Mouse (Mus musculus) intestine, embryonic 15.5 days (tissue): ENCODE measurements around the gene Pde1a. TPM values are rescaled to one million over a fixed set of nuclear protein-coding genes. Genes with fewer than 3 reads are reported as not detected.
"Not testable (repeated sequence)": the region's sequence is repeated elsewhere in the genome, so short reads cannot be mapped to it uniquely, and the experiment has no call there.

Experiments
- ATAC-seq: fragments of 200-750 bp; cut with Nextera tagmentation; 2 replicates; pipeline ENCODE4 v1.8.0; 2017; ENCODE audit warnings: moderate TSS enrichment, moderate library complexity
- H3K27ac ChIP-seq: fragments of 300-500 bp; sonication (generic); 2 replicates; pipeline ENCODE4 v1.5.1; 2015; ENCODE audit warnings: mild to moderate bottlenecking, inconsistent platforms
- H3K27me3 ChIP-seq: fragments of 300-500 bp; sonication (generic); replicated peaks from 2 replicates; pipeline ENCODE4 v1.6.1; 2015; ENCODE audit warnings: inconsistent platforms
- H3K36me3 ChIP-seq: fragments of 300-500 bp; sonication (generic); 2 replicates; pipeline ENCODE4 v1.6.1; 2015; ENCODE audit warnings: inconsistent platforms
- H3K4me1 ChIP-seq: fragments of 300-500 bp; sonication (generic); replicated peaks from 2 replicates; pipeline ENCODE4 v1.6.1; 2015; ENCODE audit warnings: inconsistent platforms
- H3K4me2 ChIP-seq: fragments of 300-500 bp; sonication (generic); replicated peaks from 2 replicates; pipeline ENCODE4 v1.6.1; 2015; ENCODE audit warnings: mild to moderate bottlenecking, inconsistent platforms
- H3K4me3 ChIP-seq: fragments of 300-500 bp; sonication (generic); replicated peaks from 2 replicates; pipeline ENCODE4 v1.5.1; 2015; ENCODE audit warnings: inconsistent platforms
- H3K9ac ChIP-seq: fragments of 300-500 bp; sonication (generic); 2 replicates; pipeline ENCODE4 v1.6.1; 2015; ENCODE audit warnings: inconsistent platforms
- H3K9me3 ChIP-seq: fragments of 300-500 bp; sonication (generic); 2 replicates; pipeline ENCODE4 v1.6.1; 2016; ENCODE audit warnings: inconsistent platforms
- WGBS: fragments of 180-500 bp; shearing (Covaris S2); methylation state at CpG from one replicate; pipeline ENCODE4 v1.1.7; 2015; 5-methylcytosine and 5-hydroxymethylcytosine counted together
- polyA plus RNA-seq: library from polyadenylated mRNA; unstranded; fragments of >200 nt; fragmentation: Nextera tagmentation; extraction: Ambion mirVana; gene quantifications from 2 replicates; pipeline ENCODE4 v1.2.1, GENCODE M21; 2015

Pde1a gene
- polyA plus RNA-seq, 1 experiment from 2014 or later = 40.2 TPM

DNA sequence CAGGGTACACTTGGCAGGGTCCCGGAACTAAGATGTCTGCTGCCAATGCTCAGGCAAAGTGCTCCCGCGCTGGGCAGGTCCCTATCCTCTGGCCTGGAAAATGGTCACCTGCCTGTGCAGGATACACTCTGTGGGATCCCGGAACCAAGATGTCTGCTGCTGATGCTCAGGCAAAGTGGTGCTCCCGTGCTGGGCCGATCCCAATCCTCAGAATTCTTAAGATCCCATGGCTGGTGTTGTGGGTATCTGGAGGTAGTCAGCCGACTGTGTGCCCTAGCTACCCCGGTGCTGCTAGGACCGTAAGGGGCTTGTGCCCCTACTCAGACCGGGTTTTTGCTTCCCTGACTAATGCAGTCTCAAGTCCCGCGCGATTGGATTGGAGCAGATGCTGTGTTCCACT is 281.9 kb downstream of the Pde1a start:
- not testable (repeated sequence) for H3K4me2 ChIP-seq, ATAC-seq, H3K9me3 ChIP-seq, H3K27me3 ChIP-seq, H3K4me3 ChIP-seq, H3K36me3 ChIP-seq, H3K27ac ChIP-seq, H3K9ac ChIP-seq, H3K4me1 ChIP-seq
- 85% methylated on average over 13 of the region's 13 CpGs for WGBS

- no peaks in the 10 kb centered on the region for H3K4me1 ChIP-seq
- WGBS = 41% methylated on average over 5 of the region's 5 CpGs
- H3K9ac ChIP-seq = no peak overlapping the region
- H3K27ac ChIP-seq = no peak overlapping the region
- H3K4me3 ChIP-seq = no peak overlapping the region
- no peak for ATAC-seq
- H3K27me3 ChIP-seq = no peaks in the 10 kb centered on the region
- H3K4me2 ChIP-seq = no peak overlapping the region
- H3K36me3 ChIP-seq = no peaks in the 10 kb centered on the region
- no peaks in the 10 kb centered on the region for H3K9me3 ChIP-seq
Observed at GRCm38 (mm10) chr2:79839513-79839912, 289.7 kb downstream of the Pde1a start.

DNA sequence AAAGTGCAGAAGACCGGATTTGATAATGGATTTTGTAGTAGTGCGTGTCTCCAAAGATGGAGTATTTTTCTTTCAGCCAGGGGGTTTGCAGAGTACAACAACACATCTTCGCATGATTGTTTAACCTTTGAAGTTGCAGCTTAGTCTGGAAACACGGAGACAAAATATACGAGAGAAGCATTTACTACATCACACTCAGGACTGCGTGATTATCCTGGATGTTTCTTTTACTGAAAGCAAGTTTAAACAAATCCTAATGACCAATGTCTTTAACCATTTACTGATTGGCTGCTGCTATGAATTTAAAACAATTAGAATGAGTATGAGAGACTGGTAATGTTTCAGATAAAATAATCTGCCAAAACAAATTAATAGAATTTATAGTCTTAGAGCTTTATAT is 290.2 kb downstream of the Pde1a start:
- no peak overlapping the region for H3K9ac ChIP-seq
- no peak overlapping the region for H3K4me2 ChIP-seq
- H3K27me3 ChIP-seq = no peaks in the 10 kb centered on the region
- H3K9me3 ChIP-seq = no peaks in the 10 kb centered on the region
- WGBS = 45% methylated on average over 6 of the region's 6 CpGs
- H3K27ac ChIP-seq = no peak overlapping the region
- H3K4me3 ChIP-seq = no peak overlapping the region
- H3K4me1 ChIP-seq = no peaks in the 10 kb centered on the region
- no peak for ATAC-seq
- no peaks in the 10 kb centered on the region for H3K36me3 ChIP-seq

GRCm38 (mm10) chr2:79825853-79826252 is 303.4 kb downstream of the Pde1a start:
- H3K36me3 ChIP-seq = no peaks in the 10 kb centered on the region
- ATAC-seq = no peak
- no peaks in the 10 kb centered on the region for H3K27me3 ChIP-seq
- no peak overlapping the region for H3K27ac ChIP-seq
- WGBS = 65% methylated on average over 4 of the region's 4 CpGs
- no peak overlapping the region for H3K9ac ChIP-seq
- no peak overlapping the region for H3K4me3 ChIP-seq
- H3K4me1 ChIP-seq = no peaks in the 10 kb centered on the region
- H3K9me3 ChIP-seq = no peaks in the 10 kb centered on the region
- no peak overlapping the region for H3K4me2 ChIP-seq

DNA sequence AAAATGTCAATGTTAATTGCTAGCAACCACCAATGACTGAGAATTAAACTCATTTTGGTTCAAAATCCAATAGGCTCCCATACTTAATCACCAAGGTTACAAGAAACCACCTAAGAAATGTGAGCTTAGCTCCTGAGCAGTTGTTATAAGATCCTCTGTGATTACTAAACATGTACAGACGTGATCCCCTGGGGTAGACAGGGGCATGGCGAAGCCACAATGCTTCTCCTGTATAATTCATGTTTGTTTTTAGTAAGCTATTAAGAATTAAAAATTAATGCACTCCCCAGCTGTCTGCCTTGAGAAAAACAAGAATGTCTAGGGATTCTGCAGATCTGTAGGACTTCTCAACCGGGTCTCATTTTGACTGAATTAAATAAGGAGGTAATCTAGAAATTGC is 309.7 kb downstream of the Pde1a start:
- Histone ChIP-seq H3K27me3 (no peaks in the 10 kb centered on the region), H3K36me3 (no peaks in the 10 kb centered on the region), H3K4me3 (no peak overlapping the region), H3K9ac (no peak overlapping the region), H3K27ac (no peak overlapping the region), H3K4me2 (no peak overlapping the region), H3K4me1 (no peaks in the 10 kb centered on the region), H3K9me3 (no peaks in the 10 kb centered on the region)
- ATAC-seq = no peak
- WGBS = 82% methylated on average over 3 of the region's 3 CpGs

GRCm38 (mm10) chr2:79815708-79816484 is 313.4 kb downstream of the Pde1a start:
- no peak overlapping the region for H3K9ac ChIP-seq
- no peaks in the 10 kb centered on the region for H3K9me3 ChIP-seq
- no peak overlapping the region for H3K4me3 ChIP-seq
- H3K27ac ChIP-seq = no peak overlapping the region
- no peaks in the 10 kb centered on the region for H3K36me3 ChIP-seq
- no peak overlapping the region for H3K4me2 ChIP-seq
- ATAC-seq = peak; percentile 28; the same call in 1 of the 2 replicates
- H3K4me1 ChIP-seq = no peaks in the 10 kb centered on the region
- H3K27me3 ChIP-seq = no peaks in the 10 kb centered on the region
- WGBS = 38% methylated on average over 3 of the region's 3 CpGs

DNA sequence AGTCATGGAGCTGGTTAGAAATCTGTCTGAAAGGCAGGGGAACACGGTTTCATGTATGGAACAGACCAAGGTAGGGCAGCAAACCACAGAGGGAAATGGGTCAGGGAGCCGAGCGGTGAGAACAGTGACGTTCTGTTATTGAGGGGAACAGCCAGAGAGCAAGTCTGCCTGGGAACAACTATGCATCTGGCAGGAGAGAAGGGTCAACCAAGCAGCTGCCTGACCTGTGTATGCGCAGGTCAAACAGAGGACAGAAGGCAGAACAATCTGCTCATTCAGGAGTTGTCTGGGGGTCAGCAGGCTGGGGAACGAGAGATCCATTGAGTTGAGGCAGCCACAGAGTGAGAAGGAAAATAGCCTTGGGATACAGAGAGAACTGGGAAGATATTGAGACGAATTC is 330.6 kb downstream of the Pde1a start:
- Histone ChIP-seq H3K36me3 (no peaks in the 10 kb centered on the region), H3K4me1 (no peaks in the 10 kb centered on the region), H3K27me3 (no peaks in the 10 kb centered on the region), H3K9ac (no peak overlapping the region), H3K4me3 (no peak overlapping the region), H3K4me2 (no peak overlapping the region), H3K9me3 (no peaks in the 10 kb centered on the region), H3K27ac (no peak overlapping the region)
- no peak for ATAC-seq
- 41% methylated on average over 7 of the region's 7 CpGs for WGBS

DNA sequence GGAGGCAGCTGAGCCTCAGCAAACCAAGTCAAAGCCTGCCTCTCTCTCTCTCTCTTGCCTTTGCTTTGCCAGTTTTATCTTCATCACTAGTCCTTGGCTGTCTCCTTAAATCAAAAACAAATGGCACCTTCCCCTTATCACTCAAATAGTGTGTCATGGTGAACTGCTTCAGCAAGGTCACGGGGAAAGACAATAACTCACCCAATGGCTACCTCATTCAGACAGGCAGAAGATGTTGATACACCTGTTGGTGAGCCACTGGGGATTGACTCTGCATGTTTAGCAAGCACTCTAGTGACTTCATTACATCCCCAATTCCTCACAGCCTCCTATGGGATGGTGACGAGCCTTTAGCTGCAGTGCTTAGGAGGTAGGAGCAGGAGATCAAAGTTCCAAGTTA is 331.8 kb downstream of the Pde1a start:
- WGBS = 75% methylated on average over 2 of the region's 2 CpGs
- no peaks in the 10 kb centered on the region for H3K27me3 ChIP-seq
- no peak overlapping the region for H3K9ac ChIP-seq
- H3K4me3 ChIP-seq = no peak overlapping the region
- H3K36me3 ChIP-seq = no peaks in the 10 kb centered on the region
- H3K27ac ChIP-seq = no peak overlapping the region
- no peak for ATAC-seq
- H3K4me2 ChIP-seq = no peak overlapping the region
- no peaks in the 10 kb centered on the region for H3K9me3 ChIP-seq
- H3K4me1 ChIP-seq = no peaks in the 10 kb centered on the region

- H3K4me2 ChIP-seq = no peak overlapping the region
- H3K27ac ChIP-seq = no peak overlapping the region
- H3K27me3 ChIP-seq = no peaks in the 10 kb centered on the region
- ATAC-seq = no peak
- no peak overlapping the region for H3K4me3 ChIP-seq
- H3K36me3 ChIP-seq = no peaks in the 10 kb centered on the region
- no peaks in the 10 kb centered on the region for H3K9me3 ChIP-seq
- 69% methylated on average over 2 of the region's 2 CpGs for WGBS
- H3K9ac ChIP-seq = no peak overlapping the region
- H3K4me1 ChIP-seq = no peaks in the 10 kb centered on the region
Observed at GRCm38 (mm10) chr2:79793186-79793585, 336.1 kb downstream of the Pde1a start.

DNA sequence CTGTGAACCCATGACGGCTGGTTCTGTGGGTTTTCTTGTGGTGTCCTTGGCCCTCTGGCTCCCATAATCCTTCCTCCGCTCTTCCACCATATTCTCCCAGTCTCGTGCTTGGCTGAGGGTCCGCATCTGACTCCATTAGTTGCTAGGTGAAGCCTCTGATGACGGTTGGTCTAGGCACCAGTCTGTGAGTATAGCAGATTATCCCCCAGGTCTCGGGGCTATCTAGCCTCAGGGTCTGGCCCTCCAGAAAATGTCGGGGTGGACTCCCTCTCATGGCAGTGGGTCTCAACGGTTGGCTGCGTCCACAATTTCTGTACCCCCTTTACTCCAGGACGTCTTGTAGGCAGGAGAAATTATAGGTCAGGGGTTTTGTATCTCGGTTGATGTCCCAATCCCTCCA is 342.8 kb downstream of the Pde1a start:
- Histone ChIP-seq H3K4me2 (no peak overlapping the region), H3K4me3 (no peak overlapping the region), H3K27ac (peak overlapping the region; percentile 82), H3K9ac (no peak overlapping the region), H3K9me3 (no peaks in the 10 kb centered on the region), H3K36me3 (no peaks in the 10 kb centered on the region), H3K27me3 (no peaks in the 10 kb centered on the region), H3K4me1 (peaks cover 11% of the 10 kb centered on the region; the same call in 1 of the 2 replicates)
- no peak for ATAC-seq
- WGBS = 85% methylated on average over 11 of the region's 11 CpGs

DNA sequence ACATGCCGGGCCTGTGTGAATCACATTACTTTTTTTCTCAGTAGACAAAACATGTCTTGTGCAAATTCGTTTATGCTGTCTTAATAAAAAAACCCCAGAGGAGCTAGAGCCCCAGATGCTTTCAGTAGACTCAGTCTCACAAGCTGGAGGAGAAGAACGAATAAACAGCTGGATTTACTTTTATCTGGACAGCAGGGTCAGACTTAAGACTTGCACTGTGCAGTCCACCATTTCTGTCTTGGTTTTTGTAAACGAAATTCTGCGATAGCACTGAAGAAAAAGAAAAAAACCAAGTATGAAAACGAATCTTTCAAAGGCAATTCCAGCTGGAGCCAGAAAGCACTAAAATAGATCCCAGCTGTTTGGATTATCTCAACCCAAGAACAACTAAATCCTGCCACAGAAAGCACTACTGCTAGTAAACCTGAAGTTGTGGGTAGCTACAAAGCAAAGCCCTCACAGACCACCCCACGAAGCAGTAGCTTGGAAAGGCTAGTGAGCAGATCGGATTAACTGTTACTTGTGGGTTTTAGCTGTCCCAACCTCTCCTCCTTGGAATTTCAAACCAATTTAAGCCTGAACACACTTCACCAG is 343.6 kb downstream of the Pde1a start:
- Histone ChIP-seq H3K27ac (peak overlapping the region; percentile 82), H3K27me3 (no peaks in the 10 kb centered on the region), H3K4me1 (peaks cover 11% of the 10 kb centered on the region; the same call in 1 of the 2 replicates), H3K9ac (no peak overlapping the region), H3K9me3 (no peaks in the 10 kb centered on the region), H3K4me3 (no peak overlapping the region), H3K36me3 (no peaks in the 10 kb centered on the region), H3K4me2 (no peak overlapping the region)
- ATAC-seq = peak; percentile 81
- WGBS = 39% methylated on average over 8 of the region's 8 CpGs
